Mouse (Mus musculus) intestine, embryonic 15.5 days (tissue): Measurements from ENCODE around the gene St5. TPM values are rescaled to one million over a fixed set of nuclear protein-coding genes. Genes with fewer than 3 reads are reported as not detected.

Source experiments
- ATAC-seq: fragments of 200-750 bp; cut with Nextera tagmentation; 2 replicates; pipeline ENCODE4 v1.8.0; 2017; ENCODE audit warnings: moderate TSS enrichment, moderate library complexity
- H3K27ac ChIP-seq: fragments of 300-500 bp; sonication (generic); 2 replicates; pipeline ENCODE4 v1.5.1; 2015; ENCODE audit warnings: mild to moderate bottlenecking, inconsistent platforms
- H3K27me3 ChIP-seq: fragments of 300-500 bp; sonication (generic); replicated peaks from 2 replicates; pipeline ENCODE4 v1.6.1; 2015; ENCODE audit warnings: inconsistent platforms
- H3K36me3 ChIP-seq: fragments of 300-500 bp; sonication (generic); 2 replicates; pipeline ENCODE4 v1.6.1; 2015; ENCODE audit warnings: inconsistent platforms
- H3K4me1 ChIP-seq: fragments of 300-500 bp; sonication (generic); replicated peaks from 2 replicates; pipeline ENCODE4 v1.6.1; 2015; ENCODE audit warnings: inconsistent platforms
- H3K4me2 ChIP-seq: fragments of 300-500 bp; sonication (generic); replicated peaks from 2 replicates; pipeline ENCODE4 v1.6.1; 2015; ENCODE audit warnings: mild to moderate bottlenecking, inconsistent platforms
- H3K4me3 ChIP-seq: fragments of 300-500 bp; sonication (generic); replicated peaks from 2 replicates; pipeline ENCODE4 v1.5.1; 2015; ENCODE audit warnings: inconsistent platforms
- H3K9ac ChIP-seq: fragments of 300-500 bp; sonication (generic); 2 replicates; pipeline ENCODE4 v1.6.1; 2015; ENCODE audit warnings: inconsistent platforms
- H3K9me3 ChIP-seq: fragments of 300-500 bp; sonication (generic); 2 replicates; pipeline ENCODE4 v1.6.1; 2016; ENCODE audit warnings: inconsistent platforms
- WGBS: fragments of 180-500 bp; shearing (Covaris S2); methylation state at CpG from one replicate; pipeline ENCODE4 v1.1.7; 2015; 5-methylcytosine and 5-hydroxymethylcytosine counted together
- polyA plus RNA-seq: library from polyadenylated mRNA; unstranded; fragments of >200 nt; fragmentation: Nextera tagmentation; extraction: Ambion mirVana; gene quantifications from 2 replicates; pipeline ENCODE4 v1.2.1, GENCODE M21; 2015

Gene St5
- polyA plus RNA-seq, 1 experiment from 2014 or later = 64.4 TPM

GRCm38 (mm10) chr7:109659278-109659677, 44.1 kb downstream of the St5 start:
- H3K4me2 ChIP-seq = no peak overlapping the region
- no peaks in the 10 kb centered on the region for H3K4me1 ChIP-seq
- H3K4me3 ChIP-seq = no peak overlapping the region
- H3K9ac ChIP-seq = no peak overlapping the region
- H3K36me3 ChIP-seq = no peaks in the 10 kb centered on the region
- no peaks in the 10 kb centered on the region for H3K9me3 ChIP-seq
- WGBS = 90% methylated on average over 2 of the region's 2 CpGs
- no peak for ATAC-seq
- H3K27me3 ChIP-seq = no peaks in the 10 kb centered on the region
- no peak overlapping the region for H3K27ac ChIP-seq

DNA sequence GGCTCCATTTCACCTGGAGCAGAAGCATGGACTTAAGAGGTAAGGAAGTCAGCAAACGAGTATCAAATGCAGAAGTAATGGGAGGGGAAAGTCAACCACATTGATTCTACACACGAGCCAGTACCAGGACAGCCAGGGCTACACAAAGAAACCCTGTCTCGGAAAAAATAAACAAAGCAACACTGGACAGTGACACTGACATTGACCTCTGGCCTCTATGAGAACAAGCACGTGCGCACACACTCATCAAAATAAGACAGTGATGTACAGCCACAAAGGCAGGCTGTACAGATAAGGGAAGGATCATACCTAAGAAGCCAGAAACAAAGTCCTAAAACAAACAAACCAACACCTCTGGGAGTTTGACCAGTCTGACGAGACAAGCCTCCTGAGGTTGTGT, 45.5 kb downstream of the St5 start:
- Histone ChIP-seq H3K36me3 (no peaks in the 10 kb centered on the region), H3K9me3 (no peaks in the 10 kb centered on the region), H3K4me3 (no peak overlapping the region), H3K27ac (no peak overlapping the region), H3K4me2 (no peak overlapping the region), H3K4me1 (no peaks in the 10 kb centered on the region), H3K27me3 (no peaks in the 10 kb centered on the region), H3K9ac (no peak overlapping the region)
- ATAC-seq = 0 out of 2 replicates have a peak, but pooled peaks have one; percentile 39
- WGBS = 32% methylated on average over 6 of the region's 6 CpGs

DNA sequence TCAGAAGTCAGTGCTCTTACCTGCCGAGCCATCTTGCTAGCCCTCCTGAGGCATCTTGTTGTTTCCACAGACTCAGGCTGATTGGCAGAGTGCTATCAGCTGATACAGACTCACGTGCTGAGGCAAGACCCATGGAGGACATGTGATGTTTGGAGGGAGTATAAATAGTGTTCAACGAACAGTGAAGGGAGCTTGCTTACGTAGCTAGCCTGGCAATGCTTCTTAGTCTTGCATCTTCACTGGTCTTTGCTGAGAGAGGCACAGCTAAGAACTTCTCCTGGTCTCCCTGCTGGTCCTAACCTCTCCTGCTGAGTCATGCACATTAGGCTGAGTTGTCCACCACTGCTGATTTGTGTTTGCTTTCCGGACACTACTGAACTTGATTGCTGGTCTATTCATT, 48.5 kb downstream of the St5 start:
- Histone ChIP-seq H3K27ac (no peak overlapping the region), H3K36me3 (no peaks in the 10 kb centered on the region), H3K27me3 (no peaks in the 10 kb centered on the region), H3K4me2 (no peak overlapping the region), H3K4me3 (no peak overlapping the region), H3K9ac (no peak overlapping the region), H3K9me3 (no peaks in the 10 kb centered on the region), H3K4me1 (no peaks in the 10 kb centered on the region)
- 78% methylated on average over 5 of the region's 5 CpGs for WGBS
- no peak for ATAC-seq

DNA sequence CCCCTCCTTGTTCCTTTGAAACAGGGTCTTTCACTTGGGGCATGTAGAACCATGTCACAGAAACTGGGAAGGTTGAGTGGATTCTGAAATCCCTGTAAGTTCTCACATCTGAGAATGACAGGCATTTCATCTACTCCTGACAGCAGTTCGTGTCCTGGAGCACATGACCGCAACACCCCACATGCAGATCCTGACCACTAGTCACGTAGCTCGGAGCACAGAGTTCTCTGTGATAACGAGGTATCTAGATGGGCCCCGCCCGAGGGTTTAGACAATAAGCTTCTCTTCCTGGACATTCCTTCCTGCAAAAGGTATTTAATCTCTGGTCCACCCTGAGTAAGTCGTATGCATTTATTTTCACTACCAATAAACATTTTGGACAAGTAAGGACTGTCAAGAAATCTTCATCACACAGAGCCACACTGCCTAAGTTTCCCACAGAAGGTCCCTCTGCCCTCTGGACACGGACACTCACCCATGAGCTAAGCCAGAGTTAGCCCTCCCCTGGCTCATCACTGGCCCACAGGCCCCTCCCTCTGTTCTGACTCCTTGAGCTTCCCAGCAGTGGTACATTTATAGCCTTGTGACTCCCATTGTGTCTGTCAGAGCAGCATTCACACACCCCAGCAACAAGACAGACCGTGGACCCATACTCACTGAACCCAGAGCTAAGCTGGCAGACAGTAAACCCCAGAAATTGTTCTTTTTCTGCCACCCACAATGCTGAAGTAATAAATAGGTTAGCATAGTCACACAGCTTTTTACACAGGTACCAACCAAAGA, 54.4 kb downstream of the St5 start:
- peaks cover 8% of the 10 kb centered on the region; the same call in 1 of the 2 replicates for H3K4me1 ChIP-seq
- 62% methylated on average over 10 of the region's 10 CpGs for WGBS
- no peaks in the 10 kb centered on the region for H3K36me3 ChIP-seq
- no peak overlapping the region for H3K4me3 ChIP-seq
- H3K9ac ChIP-seq = no peak overlapping the region
- no peaks in the 10 kb centered on the region for H3K27me3 ChIP-seq
- peak; percentile 90 for ATAC-seq
- H3K9me3 ChIP-seq = no peaks in the 10 kb centered on the region
- no peak overlapping the region for H3K27ac ChIP-seq
- H3K4me2 ChIP-seq = no peak overlapping the region

DNA sequence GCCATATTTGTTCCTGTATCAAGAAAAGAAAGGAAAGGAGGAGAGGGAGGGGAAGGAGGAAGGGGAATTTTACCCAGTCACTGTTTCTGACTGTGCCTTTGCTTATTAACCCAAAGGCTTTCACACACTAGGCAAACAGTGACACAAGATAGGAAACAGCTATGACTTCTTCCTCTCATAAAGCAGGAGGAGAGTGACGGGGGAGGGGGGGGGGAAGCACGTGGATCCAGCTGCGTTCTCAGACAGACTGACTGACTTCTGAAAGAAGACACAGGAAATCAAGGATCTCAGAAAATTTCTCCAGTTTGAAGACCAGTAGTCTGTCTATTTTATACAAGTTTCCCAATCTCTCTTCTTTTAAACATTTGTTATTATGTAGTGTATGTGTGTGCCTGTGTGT, 56.8 kb downstream of the St5 start:
- Histone ChIP-seq H3K4me1 (peaks cover 8% of the 10 kb centered on the region; the same call in 1 of the 2 replicates), H3K27ac (no peak overlapping the region), H3K36me3 (no peaks in the 10 kb centered on the region), H3K9ac (no peak overlapping the region), H3K9me3 (no peaks in the 10 kb centered on the region), H3K27me3 (no peaks in the 10 kb centered on the region), H3K4me3 (no peak overlapping the region), H3K4me2 (no peak overlapping the region)
- WGBS = 4% methylated on average over 3 of the region's 3 CpGs
- ATAC-seq = 0 out of 2 replicates have a peak, but pooled peaks have one; percentile 34

- Histone ChIP-seq H3K27me3 (no peaks in the 10 kb centered on the region), H3K9me3 (no peaks in the 10 kb centered on the region), H3K4me2 (no peak overlapping the region), H3K9ac (no peak overlapping the region), H3K4me1 (peaks cover 11% of the 10 kb centered on the region; the same call in 1 of the 2 replicates), H3K27ac (no peak overlapping the region), H3K36me3 (no peaks in the 10 kb centered on the region), H3K4me3 (no peak overlapping the region)
- 96% methylated on average over 18 of the region's 18 CpGs for WGBS
- no peak for ATAC-seq
Observed at GRCm38 (mm10) chr7:109643305-109643994, 60.0 kb downstream of the St5 start.

DNA sequence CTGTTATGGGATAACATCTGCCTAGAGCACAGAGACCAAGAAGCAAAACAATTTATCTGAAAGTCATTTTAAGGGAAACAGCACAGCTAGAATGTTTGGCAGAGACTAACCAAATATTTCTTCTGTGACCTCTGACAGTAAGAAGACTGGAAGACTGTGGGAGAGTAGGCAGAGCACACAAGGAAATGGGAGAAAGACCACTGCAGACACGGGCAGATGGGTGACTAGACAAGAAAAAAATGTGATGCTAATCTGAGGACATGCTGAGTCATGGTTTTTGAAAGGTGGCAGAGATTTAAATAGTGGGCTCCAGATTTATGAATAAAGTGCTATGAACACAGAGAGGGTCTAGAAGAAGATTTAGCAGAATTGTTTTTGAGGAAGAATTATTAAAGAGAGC, 61.4 kb downstream of the St5 start:
- H3K27me3 ChIP-seq = no peaks in the 10 kb centered on the region
- H3K27ac ChIP-seq = no peak overlapping the region
- no peaks in the 10 kb centered on the region for H3K9me3 ChIP-seq
- no peak for ATAC-seq
- H3K4me2 ChIP-seq = no peak overlapping the region
- H3K36me3 ChIP-seq = no peaks in the 10 kb centered on the region
- peaks cover 11% of the 10 kb centered on the region; the same call in 1 of the 2 replicates for H3K4me1 ChIP-seq
- H3K4me3 ChIP-seq = no peak overlapping the region
- H3K9ac ChIP-seq = no peak overlapping the region
- WGBS = 12% methylated on average over 1 of the region's 1 CpGs

DNA sequence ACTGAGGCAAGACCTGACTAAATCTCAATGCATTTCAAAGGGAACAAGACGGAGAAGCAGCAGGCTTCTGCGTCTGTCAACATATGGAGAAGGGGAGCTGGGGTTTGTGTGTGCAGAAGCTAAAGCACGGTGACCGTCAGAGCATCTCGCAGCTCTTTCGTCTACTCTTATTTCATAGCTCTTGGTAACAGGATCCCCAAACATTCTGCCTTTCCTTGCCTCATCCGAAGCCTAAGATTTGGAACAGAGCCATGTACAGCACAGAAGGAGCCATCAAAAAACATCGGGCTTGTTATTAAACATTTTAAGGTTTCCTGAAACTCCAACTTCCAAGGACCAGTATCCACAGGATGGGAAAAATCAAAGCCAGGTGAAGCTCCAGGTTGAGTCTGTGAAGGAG, 62.3 kb downstream of the St5 start:
- no peaks in the 10 kb centered on the region for H3K27me3 ChIP-seq
- no peak overlapping the region for H3K9ac ChIP-seq
- H3K4me1 ChIP-seq = peaks cover 7% of the 10 kb centered on the region; the same call in 1 of the 2 replicates
- no peaks in the 10 kb centered on the region for H3K36me3 ChIP-seq
- no peak overlapping the region for H3K4me2 ChIP-seq
- WGBS = 53% methylated on average over 8 of the region's 8 CpGs
- H3K27ac ChIP-seq = no peak overlapping the region; the same call in 1 of the 2 replicates
- H3K4me3 ChIP-seq = no peak overlapping the region
- no peak for ATAC-seq
- no peaks in the 10 kb centered on the region for H3K9me3 ChIP-seq

DNA sequence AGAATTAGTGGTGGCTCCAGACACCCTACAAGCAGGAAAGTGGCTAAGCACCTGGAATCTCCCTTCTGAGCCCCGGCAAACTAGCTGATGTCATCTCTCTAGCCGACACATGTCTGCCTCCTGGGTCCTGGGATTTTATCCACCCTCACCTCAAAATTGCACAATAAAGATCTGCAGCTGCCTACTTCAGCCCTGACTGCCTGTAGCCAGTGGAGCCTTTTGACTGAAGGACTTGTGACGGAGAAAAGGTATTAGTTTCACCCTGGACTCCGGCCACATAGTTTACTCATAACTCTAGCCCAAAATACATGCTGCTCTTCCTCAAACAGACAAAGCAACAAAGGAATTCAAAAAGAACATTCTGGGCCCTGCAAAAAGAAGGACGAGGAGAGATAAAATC, 66.0 kb downstream of the St5 start:
- Histone ChIP-seq H3K4me3 (no peak overlapping the region), H3K27me3 (no peaks in the 10 kb centered on the region), H3K4me1 (peaks cover 7% of the 10 kb centered on the region; the same call in 1 of the 2 replicates), H3K27ac (no peak overlapping the region), H3K9me3 (no peaks in the 10 kb centered on the region), H3K36me3 (no peaks in the 10 kb centered on the region), H3K9ac (no peak overlapping the region), H3K4me2 (no peak overlapping the region)
- no peak for ATAC-seq
- 55% methylated on average over 5 of the region's 5 CpGs for WGBS

DNA sequence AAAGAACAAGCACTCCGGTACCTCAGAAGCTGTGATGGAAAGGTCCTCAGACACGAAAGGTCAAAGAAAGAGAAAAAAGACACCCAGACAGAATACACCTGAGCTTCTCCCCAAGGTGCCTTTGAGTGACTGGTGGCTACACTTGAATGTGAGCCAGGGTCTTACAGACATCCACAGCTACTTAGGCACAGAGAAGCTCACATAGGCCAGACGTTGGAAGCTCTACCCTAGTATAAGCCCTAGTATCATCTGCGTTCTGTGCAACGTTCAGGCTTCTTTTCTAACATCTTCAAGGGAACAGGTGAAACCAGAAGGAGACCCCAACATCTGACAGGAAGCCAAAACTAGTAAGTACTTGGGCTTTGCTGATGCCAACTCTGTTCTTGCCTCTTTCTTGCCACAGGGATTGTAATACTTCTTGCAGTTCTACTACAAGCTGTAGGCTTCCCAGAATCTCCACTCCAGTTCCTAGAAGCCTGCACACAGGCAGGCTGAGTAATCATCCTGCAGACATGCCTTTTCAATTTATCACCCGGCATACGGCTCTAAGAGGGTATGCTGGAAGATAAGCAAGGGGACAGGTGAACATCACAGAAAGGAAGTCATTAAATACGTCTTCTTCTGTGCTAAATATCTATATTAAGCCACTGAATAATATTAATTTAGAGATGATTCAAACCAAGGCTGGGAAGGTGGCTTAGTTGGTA, 67.2 kb downstream of the St5 start:
- 77% methylated on average over 8 of the region's 8 CpGs for WGBS
- Histone ChIP-seq H3K4me3 (no peak overlapping the region), H3K9me3 (no peaks in the 10 kb centered on the region), H3K27me3 (no peaks in the 10 kb centered on the region), H3K9ac (no peak overlapping the region), H3K36me3 (no peaks in the 10 kb centered on the region), H3K4me1 (peaks cover 5% of the 10 kb centered on the region; the same call in 1 of the 2 replicates), H3K4me2 (no peak overlapping the region), H3K27ac (no peak overlapping the region)
- ATAC-seq = no peak; the same call in 1 of the 2 replicates

- Histone ChIP-seq H3K4me3 (no peak overlapping the region), H3K9me3 (no peaks in the 10 kb centered on the region), H3K4me1 (peaks cover 16% of the 10 kb centered on the region), H3K27me3 (no peaks in the 10 kb centered on the region), H3K36me3 (no peaks in the 10 kb centered on the region), H3K27ac (0 out of 2 replicates have a peak overlapping the region, but pooled peaks have one; percentile 17), H3K9ac (no peak overlapping the region), H3K4me2 (no peak overlapping the region)
- 72% methylated on average over 15 of the region's 15 CpGs for WGBS
- ATAC-seq = peak; percentile 48
Observed at GRCm38 (mm10) chr7:109633404-109634085, 69.9 kb downstream of the St5 start.

DNA sequence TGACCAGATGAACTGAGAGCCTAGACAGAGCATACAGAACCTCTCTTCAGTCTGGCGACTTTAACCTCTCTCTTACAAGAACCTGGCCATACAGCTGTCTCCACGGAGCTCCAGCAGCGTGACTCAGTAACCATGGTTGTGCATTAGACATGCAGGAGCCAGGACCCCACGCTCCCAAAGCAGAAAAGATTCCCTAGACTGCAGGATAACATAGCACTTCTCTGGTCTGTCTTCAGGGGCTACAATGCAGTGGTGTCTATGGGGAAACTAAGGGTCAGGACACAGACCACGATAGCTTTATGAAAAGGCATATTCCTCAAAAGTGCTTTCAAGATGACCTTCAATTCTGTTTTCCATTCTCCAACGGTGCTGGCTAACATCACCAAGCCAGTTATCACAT, 72.1 kb downstream of the St5 start:
- no peak overlapping the region for H3K27ac ChIP-seq
- WGBS = 78% methylated on average over 6 of the region's 6 CpGs
- ATAC-seq = no peak
- H3K9ac ChIP-seq = no peak overlapping the region
- H3K4me3 ChIP-seq = no peak overlapping the region
- no peak overlapping the region for H3K4me2 ChIP-seq
- peaks cover 16% of the 10 kb centered on the region for H3K4me1 ChIP-seq
- no peaks in the 10 kb centered on the region for H3K36me3 ChIP-seq
- H3K27me3 ChIP-seq = no peaks in the 10 kb centered on the region
- H3K9me3 ChIP-seq = no peaks in the 10 kb centered on the region
